Mouse (Mus musculus) lung, embryonic 15.5 days (tissue): ENCODE results near the gene B4galt5. TPM values are rescaled to one million over a fixed set of nuclear protein-coding genes. Genes with fewer than 3 reads are reported as not detected.
A peak's percentile ranks its signal among the peaks of the same experiment; 100 is the strongest.
"Not testable (repeated sequence)": the region's sequence is repeated elsewhere in the genome, so short reads cannot be mapped to it uniquely, and the experiment has no call there.

Experiments used
- ATAC-seq: fragments of 200-750 bp; cut with Nextera tagmentation; 2 replicates; pipeline ENCODE4 v1.8.0; 2017; ENCODE audit warnings: moderate number of reproducible peaks, borderline replicate concordance; ENCODE audit not compliant: low FRiP score, low TSS enrichment; ENCODE audit errors: extremely low read depth
- H3K27ac ChIP-seq: fragments of 300-500 bp; sonication (generic); 2 replicates; pipeline ENCODE4 v1.5.1; 2015; ENCODE audit warnings: moderate library complexity, mild to moderate bottlenecking, inconsistent platforms
- H3K27me3 ChIP-seq: fragments of 300-500 bp; sonication (generic); 2 replicates; pipeline ENCODE4 v1.6.1; 2015; ENCODE audit warnings: inconsistent platforms
- H3K36me3 ChIP-seq: fragments of 300-500 bp; sonication (generic); 2 replicates; pipeline ENCODE4 v1.6.1; 2015; ENCODE audit warnings: inconsistent platforms
- H3K4me1 ChIP-seq: fragments of 300-500 bp; sonication (generic); 2 replicates; pipeline ENCODE4 v1.6.1; 2015; ENCODE audit warnings: inconsistent platforms
- H3K4me2 ChIP-seq: fragments of 300-500 bp; sonication (generic); 2 replicates; pipeline ENCODE4 v1.6.1; 2015; ENCODE audit warnings: inconsistent platforms, mild to moderate bottlenecking, moderate library complexity
- H3K4me3 ChIP-seq: fragments of 300-500 bp; sonication (generic); 2 replicates; pipeline ENCODE4 v1.5.1; 2015; ENCODE audit warnings: mild to moderate bottlenecking, inconsistent platforms
- H3K9ac ChIP-seq: fragments of 300-500 bp; sonication (generic); 2 replicates; pipeline ENCODE4 v1.6.1; 2015; ENCODE audit warnings: inconsistent platforms
- H3K9me3 ChIP-seq: fragments of 300-500 bp; sonication (generic); 2 replicates; pipeline ENCODE4 v1.6.1; 2016; ENCODE audit warnings: inconsistent platforms
- WGBS: fragments of 180-500 bp; shearing (Covaris S2); methylation state at CpG from one replicate; pipeline ENCODE4 v1.1.7; 2015; 5-methylcytosine and 5-hydroxymethylcytosine counted together
- polyA plus RNA-seq: library from polyadenylated mRNA; unstranded; fragments of >200 nt; fragmentation: Nextera tagmentation; extraction: Ambion mirVana; gene quantifications from 2 replicates; pipeline ENCODE4 v1.2.1, GENCODE M21; 2015

Gene B4galt5
- 13.6 and 15.8 TPM in 2 replicates for polyA plus RNA-seq

DNA sequence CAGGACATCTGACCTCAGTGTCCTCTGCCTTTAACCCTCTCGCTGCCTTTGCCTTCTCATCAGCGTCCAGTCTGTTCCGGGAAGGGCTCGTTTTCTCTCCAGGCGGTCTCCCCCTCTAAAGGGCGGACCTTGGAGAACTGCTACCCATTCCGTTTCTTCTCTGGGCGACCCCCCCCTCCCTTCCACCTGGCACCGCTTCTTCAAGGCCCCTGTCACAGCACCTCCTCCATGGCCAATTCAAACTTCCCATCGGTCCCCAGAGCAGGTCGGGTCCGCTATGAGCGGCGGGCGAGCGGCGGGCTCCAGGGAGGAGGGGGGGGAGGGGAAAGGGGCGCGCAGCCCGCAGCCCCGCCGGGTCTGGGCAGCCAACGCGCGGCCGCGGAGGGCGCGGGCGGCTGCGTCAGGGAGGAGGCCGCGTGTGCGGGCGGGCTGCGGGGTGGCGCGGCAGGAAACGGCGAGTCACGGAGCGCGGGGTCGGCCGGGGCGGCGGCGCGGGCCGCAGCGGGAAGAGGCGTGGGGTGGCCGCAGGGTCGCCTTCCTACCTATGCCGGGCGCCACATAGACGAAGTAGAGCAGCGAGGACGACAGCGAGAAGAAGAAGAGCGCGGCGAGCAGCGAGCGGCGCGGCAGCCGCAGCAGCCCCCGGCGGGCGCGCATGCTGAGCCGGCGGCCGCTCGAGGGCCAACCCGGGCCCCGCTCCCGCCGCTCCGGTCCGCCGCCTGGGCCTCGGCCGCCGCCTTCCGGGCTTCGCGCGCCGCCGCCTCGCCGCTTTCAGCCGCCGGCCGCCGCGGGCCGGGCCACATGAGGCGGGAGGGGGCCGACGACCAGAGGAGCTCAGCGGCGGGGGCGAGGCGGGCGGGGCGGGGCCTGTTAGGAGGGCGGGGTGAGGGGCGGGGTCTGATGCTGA is at the start of gene B4galt5:
TSS of gene B4galt5 (minus strand) at position 808 of the 907 bp plus-strand sequence.
- H3K9me3 ChIP-seq = no peaks in the 10 kb centered on the region
- ATAC-seq = peak; percentile 30; the same call in 1 of the 2 replicates
- peak within 1 kb of the TSS; percentile 75 for H3K9ac ChIP-seq
- peak within 1 kb of the TSS; percentile 78 for H3K27ac ChIP-seq
- H3K36me3 ChIP-seq = 0 out of 2 replicates have a peak, but pooled peaks cover 4% of the 10 kb centered on the region
- peak within 1 kb of the TSS; percentile 82 for H3K4me3 ChIP-seq
- peaks cover 39% of the 10 kb centered on the region for H3K4me1 ChIP-seq
- no peaks in the 10 kb centered on the region for H3K27me3 ChIP-seq
- peak within 1 kb of the TSS; percentile 93 for H3K4me2 ChIP-seq
- WGBS = under 1% methylated on average over 62 of the region's 111 CpGs

GRCm38 (mm10) chr2:167396420-167396819 is 47.4 kb upstream of the B4galt5 start:
- ATAC-seq, H3K4me1 ChIP-seq, H3K4me2 ChIP-seq, H3K9ac ChIP-seq, H3K27me3 ChIP-seq, H3K27ac ChIP-seq, H3K36me3 ChIP-seq, H3K9me3 ChIP-seq, H3K4me3 ChIP-seq: not testable (repeated sequence)
- 92% methylated on average over 9 of the region's 9 CpGs for WGBS

- Histone ChIP-seq H3K27me3 (no peaks in the 10 kb centered on the region), H3K4me2 (no peak overlapping the region), H3K9ac (no peak overlapping the region), H3K4me3 (no peak overlapping the region), H3K27ac (no peak overlapping the region), H3K4me1 (no peaks in the 10 kb centered on the region), H3K9me3 (no peaks in the 10 kb centered on the region), H3K36me3 (no peaks in the 10 kb centered on the region)
- ATAC-seq = no peak
- 58% methylated on average over 7 of the region's 7 CpGs for WGBS
These were observed 45.4 kb upstream of the B4galt5 start for GRCm38 (mm10) chr2:167394426-167394825.

DNA sequence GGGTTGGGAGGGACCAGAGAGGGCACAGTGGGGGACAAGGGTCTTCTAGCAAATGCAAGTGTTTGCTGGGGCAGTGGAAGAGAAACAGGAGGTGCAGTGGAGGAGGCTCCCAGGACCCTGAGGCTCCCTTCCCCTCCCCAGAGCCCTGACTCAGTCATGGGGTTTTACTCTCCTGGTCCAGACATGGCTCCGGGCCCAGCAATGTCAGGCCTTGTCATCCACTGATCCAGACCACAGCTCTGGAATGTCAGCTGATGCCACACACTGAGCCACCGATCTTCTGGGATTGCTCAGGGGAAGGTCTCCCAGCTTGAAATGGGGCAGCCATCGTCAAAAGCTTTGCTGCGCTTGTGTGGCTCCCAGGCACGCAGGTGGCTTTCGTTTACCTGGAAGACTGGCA is 38.0 kb upstream of the B4galt5 start:
- Histone ChIP-seq H3K4me1 (no peaks in the 10 kb centered on the region), H3K9ac (no peak overlapping the region), H3K4me3 (no peak overlapping the region), H3K9me3 (no peaks in the 10 kb centered on the region), H3K27ac (no peak overlapping the region), H3K4me2 (no peak overlapping the region), H3K36me3 (no peaks in the 10 kb centered on the region), H3K27me3 (no peaks in the 10 kb centered on the region)
- 72% methylated on average over 6 of the region's 6 CpGs for WGBS
- ATAC-seq = no peak

DNA sequence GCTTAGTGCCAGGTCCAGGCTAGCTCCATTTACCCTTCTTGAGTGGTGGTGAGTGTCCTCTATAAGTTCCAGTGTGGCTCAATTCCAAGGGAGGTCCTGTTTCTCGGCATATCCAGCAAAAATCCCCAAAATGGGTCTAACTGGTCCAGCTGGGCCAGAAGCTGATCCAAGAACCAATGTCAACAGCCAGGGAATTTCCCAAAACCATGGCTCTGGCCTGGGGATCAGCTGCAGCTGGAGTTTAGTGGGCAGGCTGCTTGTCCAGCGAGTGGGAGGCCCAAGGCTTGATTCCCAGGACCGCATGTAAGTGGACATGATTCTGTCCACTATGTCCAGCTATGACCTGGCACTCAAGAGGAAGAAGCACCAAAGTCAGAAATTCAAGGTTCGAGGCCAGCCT is 37.5 kb upstream of the B4galt5 start:
- no peaks in the 10 kb centered on the region for H3K36me3 ChIP-seq
- H3K9me3 ChIP-seq = no peaks in the 10 kb centered on the region
- H3K9ac ChIP-seq = no peak overlapping the region
- no peak for ATAC-seq
- no peaks in the 10 kb centered on the region for H3K4me1 ChIP-seq
- no peaks in the 10 kb centered on the region for H3K27me3 ChIP-seq
- no peak overlapping the region for H3K4me3 ChIP-seq
- no peak overlapping the region for H3K4me2 ChIP-seq
- no peak overlapping the region for H3K27ac ChIP-seq
- WGBS = 82% methylated on average over 4 of the region's 4 CpGs

DNA sequence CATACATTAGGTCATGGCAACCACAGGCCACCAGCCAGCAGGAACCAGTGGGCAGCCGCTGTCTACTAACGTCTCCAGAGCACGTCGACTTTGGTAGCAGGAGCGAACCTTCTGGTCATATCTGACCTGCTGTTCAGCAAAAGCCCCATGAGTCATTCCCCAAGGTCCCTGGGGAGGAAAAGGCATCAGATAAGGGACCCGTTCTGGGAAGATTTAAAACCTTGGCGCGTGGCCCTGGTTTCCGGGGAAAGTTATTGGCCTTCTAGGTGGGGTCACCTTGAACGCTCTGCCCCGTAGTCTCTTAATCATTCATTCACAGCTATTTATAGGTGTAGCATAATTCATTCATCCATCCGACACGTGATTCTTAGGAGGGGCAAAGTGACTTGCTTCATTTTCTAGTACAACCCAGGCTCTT is 34.7 kb upstream of the B4galt5 start:
- no peak for ATAC-seq
- Histone ChIP-seq H3K36me3 (no peaks in the 10 kb centered on the region), H3K4me3 (no peak overlapping the region), H3K9me3 (no peaks in the 10 kb centered on the region), H3K4me1 (peaks cover 3% of the 10 kb centered on the region; the same call in 1 of the 2 replicates), H3K27me3 (no peaks in the 10 kb centered on the region), H3K9ac (no peak overlapping the region), H3K4me2 (no peak overlapping the region), H3K27ac (no peak overlapping the region)
- WGBS = 69% methylated on average over 13 of the region's 13 CpGs

DNA sequence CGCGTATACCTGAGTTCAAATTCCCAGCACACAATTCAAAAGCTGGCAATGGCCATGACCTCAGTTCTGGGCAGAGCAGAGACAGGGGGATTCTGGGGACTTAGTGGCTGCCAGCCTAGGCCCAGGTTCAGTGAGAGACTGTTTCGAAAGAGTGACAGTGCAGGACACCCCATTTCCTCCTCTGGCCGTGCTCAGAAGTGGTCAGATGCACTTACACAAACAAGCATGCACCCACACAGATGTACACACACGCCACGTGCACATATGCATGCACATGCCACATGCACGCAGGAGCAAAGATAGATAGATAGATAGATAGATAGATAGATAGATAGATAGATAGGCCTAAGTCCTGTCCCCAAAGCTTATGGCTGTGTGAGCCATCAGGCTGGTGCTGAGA is 33.4 kb upstream of the B4galt5 start:
- no peak overlapping the region for H3K27ac ChIP-seq
- no peak overlapping the region for H3K4me2 ChIP-seq
- H3K36me3 ChIP-seq = no peaks in the 10 kb centered on the region
- no peaks in the 10 kb centered on the region for H3K9me3 ChIP-seq
- WGBS = 81% methylated on average over 7 of the region's 7 CpGs
- H3K27me3 ChIP-seq = no peaks in the 10 kb centered on the region
- H3K4me1 ChIP-seq = peaks cover 9% of the 10 kb centered on the region
- no peak for ATAC-seq
- no peak overlapping the region for H3K9ac ChIP-seq
- H3K4me3 ChIP-seq = no peak overlapping the region

DNA sequence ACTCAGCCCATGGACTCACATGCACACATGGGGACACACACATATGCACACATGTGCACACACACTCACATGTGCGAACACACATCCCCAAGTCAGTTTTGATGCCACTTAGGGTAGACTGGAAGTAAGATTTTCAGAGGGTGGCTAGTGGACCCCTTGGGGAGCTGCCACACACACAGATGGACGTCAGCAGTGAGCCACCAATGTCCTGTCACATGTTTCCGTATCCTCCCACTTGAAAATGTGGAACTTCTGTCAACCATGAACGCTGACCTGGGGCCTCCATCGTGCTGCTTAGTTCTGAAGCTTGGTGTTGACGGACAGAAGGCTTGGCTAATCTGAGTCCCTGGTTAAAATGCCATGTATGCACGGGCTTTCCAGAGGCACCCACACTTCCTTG is 32.6 kb upstream of the B4galt5 start:
- H3K36me3 ChIP-seq = no peaks in the 10 kb centered on the region
- WGBS = 61% methylated on average over 7 of the region's 7 CpGs
- no peak overlapping the region for H3K9ac ChIP-seq
- no peak overlapping the region for H3K27ac ChIP-seq
- H3K4me3 ChIP-seq = no peak overlapping the region
- H3K9me3 ChIP-seq = no peaks in the 10 kb centered on the region
- H3K4me2 ChIP-seq = no peak overlapping the region
- no peak for ATAC-seq
- peaks cover 9% of the 10 kb centered on the region for H3K4me1 ChIP-seq
- no peaks in the 10 kb centered on the region for H3K27me3 ChIP-seq

DNA sequence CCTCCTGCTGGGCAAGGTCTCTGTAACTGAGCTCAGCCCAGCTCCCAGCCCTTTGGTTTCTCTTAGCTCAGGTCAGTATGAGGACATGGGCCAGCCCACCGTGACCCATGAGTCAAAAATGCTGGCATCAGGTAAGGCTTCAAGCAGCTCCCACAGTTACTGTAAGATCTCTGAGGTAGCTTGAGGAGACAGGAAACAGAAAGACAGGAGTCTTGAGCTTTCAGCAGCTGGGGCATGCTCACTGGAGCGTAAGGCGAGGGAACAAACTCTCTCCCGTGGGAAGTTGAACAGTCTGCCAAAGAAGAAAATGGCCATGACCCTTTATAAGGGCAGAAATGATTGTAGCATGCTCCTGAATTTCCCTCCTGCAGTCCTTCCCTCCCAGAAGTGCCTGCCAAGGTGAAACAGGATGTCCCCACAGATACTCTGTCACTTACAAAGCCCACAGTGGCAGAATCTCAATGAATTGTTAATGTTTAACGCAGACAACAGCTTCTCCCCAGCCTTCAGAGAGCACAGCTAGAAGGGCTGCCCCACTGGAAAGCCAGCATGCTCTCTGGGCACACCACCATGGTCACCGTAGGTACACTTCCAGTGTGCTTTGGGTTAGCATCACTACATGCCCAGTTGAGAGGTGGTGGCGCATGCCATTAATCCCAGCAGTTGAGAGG is 31.8 kb upstream of the B4galt5 start:
- Histone ChIP-seq H3K4me2 (no peak overlapping the region), H3K27me3 (no peaks in the 10 kb centered on the region), H3K36me3 (no peaks in the 10 kb centered on the region), H3K27ac (no peak overlapping the region), H3K4me3 (no peak overlapping the region), H3K9me3 (no peaks in the 10 kb centered on the region), H3K4me1 (peaks cover 9% of the 10 kb centered on the region), H3K9ac (no peak overlapping the region)
- ATAC-seq = no peak
- 39% methylated on average over 7 of the region's 7 CpGs for WGBS

GRCm38 (mm10) chr2:167378972-167379371 is 30.0 kb upstream of the B4galt5 start:
- H3K4me2 ChIP-seq = no peak overlapping the region
- no peak overlapping the region for H3K27ac ChIP-seq
- no peak for ATAC-seq

DNA sequence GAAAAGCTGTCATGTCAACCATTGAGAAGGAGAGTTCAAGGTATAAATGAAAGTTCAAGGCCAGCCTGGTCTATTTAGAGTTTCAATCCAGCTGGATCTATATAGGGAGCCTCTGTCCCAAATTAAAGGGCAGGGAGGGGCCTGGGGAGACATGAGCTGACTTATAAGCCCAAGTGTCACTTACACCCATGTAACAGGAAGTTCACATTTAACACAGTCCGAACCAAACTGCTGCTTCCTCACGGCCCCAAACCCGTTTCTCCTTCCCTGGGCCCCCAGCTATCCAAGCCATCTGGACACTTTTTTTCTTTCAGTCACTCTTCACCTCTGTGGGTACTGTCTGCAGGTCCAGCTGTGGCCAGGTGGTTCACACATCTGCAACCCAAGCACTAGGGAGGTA is 28.7 kb upstream of the B4galt5 start:
- Histone ChIP-seq H3K4me1 (peaks cover 14% of the 10 kb centered on the region), H3K36me3 (no peaks in the 10 kb centered on the region), H3K4me3 (no peak overlapping the region), H3K9me3 (no peaks in the 10 kb centered on the region), H3K27me3 (no peaks in the 10 kb centered on the region), H3K27ac (no peak overlapping the region), H3K9ac (no peak overlapping the region), H3K4me2 (no peak overlapping the region)
- 18% methylated on average over 3 of the region's 3 CpGs for WGBS
- no peak for ATAC-seq

More at GRCm38 (mm10) chr2:167378972-167379371, 30.0 kb upstream of the B4galt5 start:
- Histone ChIP-seq H3K36me3 (no peaks in the 10 kb centered on the region), H3K4me3 (no peak overlapping the region), H3K4me1 (peaks cover 9% of the 10 kb centered on the region), H3K9ac (no peak overlapping the region), H3K9me3 (no peaks in the 10 kb centered on the region), H3K27me3 (no peaks in the 10 kb centered on the region)
- 35% methylated on average over 4 of the region's 4 CpGs for WGBS

DNA sequence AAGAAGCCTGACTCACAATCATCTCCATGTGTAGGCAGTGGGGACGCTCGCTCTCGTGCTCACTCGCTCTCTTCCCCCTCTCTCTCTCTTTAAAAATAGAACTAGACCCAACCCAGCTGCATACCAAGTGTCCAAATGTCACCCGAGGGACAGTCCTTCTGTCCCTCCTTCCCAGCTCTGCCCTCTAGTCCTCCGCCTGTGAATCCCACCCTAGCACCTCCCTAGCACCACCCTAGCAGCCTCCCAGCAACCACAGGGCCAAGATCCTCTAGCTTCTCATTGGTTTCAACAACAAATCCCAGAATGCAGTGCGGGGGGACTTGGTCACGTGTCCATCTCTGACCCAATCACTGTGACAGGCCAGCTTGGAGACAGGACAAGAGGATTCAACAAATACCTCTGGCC is 27.2 kb upstream of the B4galt5 start:
- no peaks in the 10 kb centered on the region for H3K27me3 ChIP-seq
- no peak overlapping the region for H3K9ac ChIP-seq
- no peak overlapping the region for H3K4me3 ChIP-seq
- WGBS = 73% methylated on average over 8 of the region's 8 CpGs
- no peaks in the 10 kb centered on the region for H3K9me3 ChIP-seq
- H3K27ac ChIP-seq = no peak overlapping the region
- no peaks in the 10 kb centered on the region for H3K36me3 ChIP-seq
- ATAC-seq = no peak
- H3K4me1 ChIP-seq = peaks cover 14% of the 10 kb centered on the region
- H3K4me2 ChIP-seq = no peak overlapping the region
